Comparison of ENCODE assay signal across 24 mouse cellular contexts in the genomic region with DNA sequence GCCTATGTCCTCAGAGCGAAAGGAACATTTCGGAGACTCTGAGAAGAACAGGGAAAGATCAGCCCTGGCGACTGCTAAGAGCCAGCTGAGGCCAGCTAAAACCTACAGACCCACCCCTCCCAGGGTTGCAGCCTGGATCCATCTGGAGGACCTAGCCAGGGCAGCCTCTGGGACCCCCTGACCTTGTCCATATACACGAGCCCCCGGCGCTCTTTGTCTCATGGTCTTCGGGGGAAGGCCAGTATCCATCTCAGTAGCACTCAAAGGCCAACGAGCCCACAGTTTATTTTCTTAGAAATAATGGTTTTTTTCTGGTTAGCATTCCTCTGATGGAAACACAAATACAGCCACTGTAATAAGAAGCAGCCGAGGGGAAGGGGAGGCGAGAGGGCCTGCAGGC.
"Had no signal": no experiment of that assay in that cellular context is flagged by ENCODE, and none has a peak within 500 bp of the region (broad histone marks: within the 10 kb centered on the region; RNA-seq: fewer than 3 reads in every experiment).

No protein-coding gene starts in this region.

- H3K4me3 ChIP-seq: kidney, embryonic 15.5 days; left cerebral cortex, adult 2 months; limb, embryonic 13.5 days; liver, embryonic 12.5 days; liver, embryonic 15.5 days; lung, embryonic 15.5 days; megakaryocyte, embryonic 14.5 days; neural tube, embryonic 12.5 days; neural tube, embryonic 15.5 days; stomach, embryonic 15.5 days had no signal

- H3K27ac ChIP-seq: kidney, embryonic 15.5 days; left cerebral cortex, adult 2 months; limb, embryonic 13.5 days; liver, embryonic 12.5 days; liver, embryonic 15.5 days; lung, embryonic 15.5 days; neural tube, embryonic 12.5 days; neural tube, embryonic 15.5 days; stomach, embryonic 15.5 days had no signal

- H3K4me1 ChIP-seq: liver, embryonic 12.5 days; liver, embryonic 15.5 days; lung, embryonic 15.5 days; megakaryocyte, embryonic 14.5 days; stomach, embryonic 15.5 days had no signal

- H3K9ac ChIP-seq: kidney, embryonic 15.5 days; limb, embryonic 13.5 days; liver, embryonic 12.5 days; liver, embryonic 15.5 days; lung, embryonic 15.5 days; neural tube, embryonic 12.5 days; neural tube, embryonic 15.5 days; stomach, embryonic 15.5 days had no signal

- H3K9me3 ChIP-seq: kidney, embryonic 15.5 days; limb, embryonic 13.5 days; liver, embryonic 12.5 days; liver, embryonic 15.5 days; lung, embryonic 15.5 days; megakaryocyte, embryonic 14.5 days; neural tube, embryonic 12.5 days; neural tube, embryonic 15.5 days; stomach, embryonic 15.5 days had no signal

- ATAC-seq: liver, embryonic 12.5 days had no signal

- DNase-seq: kidney, adult 2 months; kidney, postnatal 10 days; kidney, postnatal 36 days; layer of hippocampus, postnatal 36 days; liver; lung, adult 18-20 months; lung, postnatal 10 days; lung, postnatal 36 days; midbrain, embryonic 14.5 days; right cerebral cortex, adult 18-20 months; right cerebral cortex, postnatal 14 days; spleen, adult 18-20 months; thymus, postnatal 25 days had no signal

- H3K4me2 ChIP-seq: kidney, embryonic 15.5 days; limb, embryonic 13.5 days; liver, embryonic 12.5 days; liver, embryonic 15.5 days; lung, embryonic 15.5 days; midbrain, embryonic 11.5 days; neural tube, embryonic 12.5 days; neural tube, embryonic 15.5 days; stomach, embryonic 15.5 days had no signal

- H3K27me3 ChIP-seq: kidney, embryonic 15.5 days; liver, embryonic 12.5 days; liver, embryonic 15.5 days; lung, embryonic 15.5 days; neural tube, embryonic 12.5 days; neural tube, embryonic 15.5 days; stomach, embryonic 15.5 days had no signal

- H3K36me3 ChIP-seq: kidney, embryonic 15.5 days; liver, embryonic 12.5 days; liver, embryonic 15.5 days; lung, embryonic 15.5 days; stomach, embryonic 15.5 days had no signal
